Mouse (Mus musculus) v-Abl transformed pro-B cells (cell line): ENCODE results near the gene Gdap1l1.

Experiments used
- in situ Hi-C, 2 experiments: fragments of 400-800 bp; cut with MboI; formaldehyde crosslinking; loops; one replicate each; pipeline ENCODE4 v1.15.1; 2025; ENCODE audit not compliant: unreplicated experiment in 2 of 2

Gdap1l1 gene

GRCm38 (mm10) chr2:163438246-163438618 lies at the start of gene Gdap1l1:
Gene Gdap1l1, plus strand, starts transcription at chr2:163438476.
- in situ Hi-C loops, result no loop called here

DNA sequence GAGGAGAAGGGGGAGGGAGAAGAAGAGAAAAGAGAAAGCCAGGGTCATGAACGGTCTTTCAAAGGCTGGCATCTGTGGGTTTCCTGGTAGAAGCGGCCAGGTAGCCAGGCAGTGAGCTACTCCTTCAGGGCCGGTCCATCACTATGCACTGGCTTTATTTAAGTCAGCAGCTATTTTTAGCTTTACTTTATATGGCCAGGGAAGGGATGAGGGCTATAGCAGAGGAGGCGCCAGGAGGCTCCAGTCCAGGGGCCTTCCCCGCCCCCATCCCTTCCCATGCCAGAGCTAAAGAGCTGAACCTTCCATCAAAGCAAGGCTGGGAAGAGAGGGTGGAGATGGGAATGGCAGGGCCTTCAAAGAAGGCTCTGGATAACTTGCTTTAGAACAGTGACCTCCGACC lies 45.8 kb upstream of the Gdap1l1 start:
- in situ Hi-C loops, result no loop called here

GRCm38 (mm10) chr2:163393241-163393640 lies 45.0 kb upstream of the Gdap1l1 start:
- in situ Hi-C loops, result no loop called here

- in situ Hi-C loops, result no loop called here
These were observed 44.3 kb upstream of the Gdap1l1 start for GRCm38 (mm10) chr2:163393976-163394375.

DNA sequence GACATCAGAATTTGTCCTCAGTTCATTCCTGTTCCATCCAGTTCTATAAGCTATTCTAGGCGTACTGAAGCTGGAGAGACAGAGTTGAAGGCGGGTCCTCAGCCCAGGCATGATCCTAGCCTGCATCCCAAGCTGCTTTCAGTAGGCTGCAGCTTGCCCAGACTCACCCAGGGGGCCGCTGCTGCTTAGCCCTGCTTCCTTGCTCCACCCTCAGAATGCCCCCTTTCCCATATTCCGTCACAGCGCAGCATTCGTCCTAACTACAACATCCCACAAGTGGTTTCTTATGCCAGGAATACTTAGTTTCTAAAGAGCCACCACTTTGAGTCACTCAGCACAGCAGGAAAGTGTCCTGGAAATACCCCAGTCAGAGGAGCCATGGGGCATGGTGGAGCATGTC lies 43.3 kb upstream of the Gdap1l1 start:
- in situ Hi-C loops, result loop anchor here in 1 of 2 experiments (5.0 kb wide), 1 partner anchor 53 kb away; no protein-coding TSS in a partner anchor

DNA sequence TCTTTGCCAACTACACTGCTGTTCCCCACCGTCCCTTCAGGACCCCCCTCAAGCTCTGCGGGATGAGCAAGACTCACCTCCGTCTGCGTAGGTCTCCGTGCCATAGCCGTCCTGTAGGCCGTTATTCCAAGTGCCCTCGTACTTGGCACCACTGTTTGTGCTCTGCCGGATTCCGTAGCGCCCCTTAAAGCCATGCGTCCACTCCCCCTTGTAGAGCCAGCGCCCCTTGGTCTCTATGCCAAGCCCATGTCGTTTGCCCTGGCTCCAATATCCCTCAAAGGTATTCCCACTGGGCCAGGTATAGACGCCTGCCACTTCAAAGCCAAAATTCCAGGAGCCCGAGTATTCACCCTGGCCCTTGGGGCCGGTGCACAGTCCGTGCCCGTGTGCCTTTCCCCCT lies 41.2 kb upstream of the Gdap1l1 start:
- in situ Hi-C loops, result loop anchor here in 1 of 2 experiments (5.0 kb wide), 1 partner anchor 55 kb away; no protein-coding TSS in a partner anchor

DNA sequence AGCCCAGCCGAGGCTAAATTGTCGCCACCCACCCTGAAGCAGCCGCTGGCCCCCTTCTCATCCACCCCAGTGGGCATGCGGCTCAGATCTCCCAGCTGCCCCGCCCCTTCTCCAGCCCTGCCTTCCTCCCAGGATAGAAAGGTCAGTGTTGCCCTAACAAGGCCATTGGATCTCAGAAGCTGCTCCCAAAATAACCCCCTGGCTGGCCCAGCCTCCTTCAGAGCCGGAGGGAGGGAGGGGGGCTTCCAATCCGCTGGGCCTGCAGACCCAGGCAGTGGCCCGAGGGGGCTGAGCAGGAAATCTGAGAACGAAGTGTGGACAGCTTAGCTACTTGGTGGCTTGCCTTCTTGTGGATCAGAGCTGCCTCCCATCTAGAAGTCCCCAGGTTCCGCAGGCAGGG lies 40.4 kb upstream of the Gdap1l1 start, which contains the start of gene Jph2:
Gene Jph2 (minus strand): TSS at position 89 of the 400 bp plus-strand sequence.
- in situ Hi-C loops, result loop anchor here in 1 of 2 experiments (5.0 kb wide), 1 partner anchor 56 kb away; no protein-coding TSS in a partner anchor

- in situ Hi-C loops, result loop anchor here in 1 of 2 experiments (5.0 kb wide), 1 partner anchor 56 kb away; no protein-coding TSS in a partner anchor
These were observed 39.5 kb upstream of the Gdap1l1 start for GRCm38 (mm10) chr2:163398770-163399169.

- in situ Hi-C loops, result loop anchor here in 1 of 2 experiments (5.0 kb wide), 1 partner anchor 57 kb away; no protein-coding TSS in a partner anchor
These were observed 39.1 kb upstream of the Gdap1l1 start for GRCm38 (mm10) chr2:163399222-163399621.

DNA sequence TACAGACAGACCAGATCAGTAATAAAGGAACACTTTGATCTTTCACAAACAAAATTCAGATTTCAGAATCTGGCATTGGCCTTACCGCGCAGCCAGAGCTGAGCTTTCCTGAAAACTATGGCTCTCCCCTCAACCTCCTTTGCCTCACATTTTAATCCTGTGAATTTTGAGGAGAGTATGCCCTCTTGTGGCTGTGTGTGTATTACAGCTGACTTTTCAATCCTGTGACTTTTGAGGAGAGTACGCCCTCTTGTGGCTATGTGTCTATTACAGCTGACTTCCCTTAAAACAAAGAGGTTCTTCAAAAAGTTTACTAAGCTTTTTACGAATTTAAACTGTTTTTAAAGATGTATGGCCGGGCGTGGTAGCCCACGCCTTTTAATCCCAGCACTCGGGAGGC lies 37.1 kb upstream of the Gdap1l1 start:
- in situ Hi-C loops, result loop anchor here in 1 of 2 experiments (5.0 kb wide), 1 partner anchor 479 kb away; no protein-coding TSS in a partner anchor

- in situ Hi-C loops, result loop anchor here in 1 of 2 experiments (5.0 kb wide), 1 partner anchor 482 kb away; no protein-coding TSS in a partner anchor
These were observed 34.0 kb upstream of the Gdap1l1 start for GRCm38 (mm10) chr2:163404037-163404815.

DNA sequence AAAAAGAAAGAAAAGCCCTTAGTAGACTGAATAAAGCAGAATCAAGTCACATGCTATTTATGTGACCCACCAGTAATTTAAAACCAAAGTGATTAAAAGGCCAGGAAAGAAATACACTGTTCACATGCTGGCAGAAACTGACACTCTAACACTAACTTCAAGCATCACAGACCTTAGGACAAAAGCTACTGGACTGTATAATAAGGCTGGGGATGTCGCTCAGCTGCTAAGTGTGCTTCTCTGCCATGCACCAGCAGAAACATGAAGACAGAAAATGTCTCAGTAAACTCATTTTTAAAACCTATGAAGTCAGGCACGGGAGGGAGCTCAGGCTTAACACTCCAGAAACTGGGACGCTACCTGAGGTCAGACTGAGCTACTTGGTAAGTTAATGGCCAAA lies 28.1 kb upstream of the Gdap1l1 start:
- in situ Hi-C loops, result loop anchor here in 1 of 2 experiments (10.0 kb wide), 1 partner anchor 395 kb away; the partner anchor contains the start of gene Ift52

DNA sequence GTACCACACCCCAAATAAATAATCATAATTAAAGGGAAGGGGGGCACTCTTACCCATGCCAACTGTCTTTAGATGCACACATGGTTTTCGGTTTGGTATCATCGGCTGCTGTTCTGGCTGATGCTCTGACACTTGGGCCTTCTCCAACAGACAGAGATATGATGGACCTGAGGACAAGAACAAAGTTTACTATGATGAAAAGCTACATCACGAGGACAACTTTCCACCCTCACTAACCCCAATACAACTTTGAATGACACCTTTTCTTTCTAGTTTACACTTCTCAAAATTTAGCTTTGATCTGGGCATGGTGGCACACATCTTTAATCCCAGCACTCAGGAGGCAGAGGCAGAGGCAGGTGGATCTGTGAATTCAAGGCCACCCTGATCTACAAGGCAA lies 26.9 kb upstream of the Gdap1l1 start:
- in situ Hi-C loops, result loop anchor here in 1 of 2 experiments (10.0 kb wide), 1 partner anchor 397 kb away; the partner anchor contains the start of gene Ift52

DNA sequence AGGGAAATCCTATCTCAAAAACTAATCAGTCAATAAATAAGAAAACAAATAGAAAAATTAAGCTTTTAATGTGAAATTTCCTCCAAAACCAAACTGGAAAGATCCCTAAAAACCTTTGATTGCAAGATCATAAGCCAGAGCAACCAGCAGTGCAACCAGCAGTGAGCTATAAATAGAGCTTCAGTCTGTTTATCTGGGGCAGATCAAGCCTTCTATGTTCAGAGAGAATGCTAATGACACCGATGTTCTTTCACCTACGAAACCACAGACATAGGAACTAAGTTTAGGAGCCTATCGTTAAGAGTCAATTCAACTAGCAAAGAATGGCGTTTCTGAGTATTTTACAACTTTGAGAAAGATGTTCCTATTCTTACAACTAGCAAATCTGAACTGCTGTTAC lies 26.4 kb upstream of the Gdap1l1 start:
- in situ Hi-C loops, result loop anchor here in 1 of 2 experiments (10.0 kb wide), 1 partner anchor 397 kb away; the partner anchor contains the start of gene Ift52

- in situ Hi-C loops, result loop anchor here in 1 of 2 experiments (10.0 kb wide), 1 partner anchor 398 kb away; the partner anchor contains the start of gene Ift52
These were observed 25.9 kb upstream of the Gdap1l1 start for GRCm38 (mm10) chr2:163412419-163412818.

- in situ Hi-C loops, result loop anchor here in 1 of 2 experiments (10.0 kb wide), 1 partner anchor 398 kb away; the partner anchor contains the start of gene Ift52
These were observed 25.3 kb upstream of the Gdap1l1 start for GRCm38 (mm10) chr2:163412846-163413590.

- in situ Hi-C loops, result loop anchor here in 1 of 2 experiments (10.0 kb wide), 1 partner anchor 402 kb away; the partner anchor contains the start of gene Ift52
These were observed 21.2 kb upstream of the Gdap1l1 start for GRCm38 (mm10) chr2:163417026-163417425.

DNA sequence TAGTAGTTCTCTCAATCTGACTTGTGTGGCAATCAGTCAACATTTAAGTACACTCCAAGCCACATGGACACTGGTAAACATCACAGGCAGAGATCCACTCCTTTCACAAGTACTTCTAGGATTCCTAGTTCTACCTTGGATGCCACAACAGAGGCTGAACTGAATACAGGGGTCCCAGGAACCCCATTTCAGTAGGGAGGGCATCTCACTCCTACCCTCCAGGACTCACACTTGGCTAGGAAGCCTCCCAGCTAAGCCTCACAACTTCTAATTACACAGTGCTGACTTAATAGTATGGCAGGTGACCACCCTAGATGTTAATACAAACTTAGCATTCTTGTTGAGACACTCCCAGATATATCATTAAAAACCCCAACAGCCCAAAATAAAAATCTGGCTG lies 20.4 kb upstream of the Gdap1l1 start:
- in situ Hi-C loops, result loop anchor here in 1 of 2 experiments (10.0 kb wide), 1 partner anchor 403 kb away; the partner anchor contains the start of gene Ift52

DNA sequence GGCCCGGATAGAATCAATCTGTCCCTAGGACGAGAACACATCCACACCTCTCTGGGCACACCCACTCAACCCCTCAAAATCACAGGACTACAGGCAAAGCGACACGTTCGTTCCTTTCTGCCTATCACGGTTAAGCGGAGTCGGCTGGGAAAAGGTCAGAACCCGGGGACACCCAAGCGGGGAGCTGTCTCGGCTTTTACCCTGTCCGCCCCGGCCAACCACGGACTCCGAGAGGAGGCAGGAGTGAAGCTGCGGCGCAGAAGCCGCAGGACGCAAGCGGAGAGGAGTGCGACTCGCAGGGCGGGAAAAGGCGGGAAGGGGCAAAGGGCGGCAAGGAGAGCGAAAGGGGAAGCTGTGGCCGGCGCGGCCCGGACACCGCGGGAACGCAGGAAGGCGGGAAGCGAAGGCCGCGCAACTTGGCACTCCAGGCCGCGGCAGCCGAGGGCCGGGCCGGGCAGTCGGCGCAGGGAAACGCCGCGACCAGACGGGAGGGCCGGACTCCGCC lies 19.4 kb upstream of the Gdap1l1 start:
- in situ Hi-C loops, result loop anchor here in 1 of 2 experiments (10.0 kb wide), 1 partner anchor 404 kb away; the partner anchor contains the start of gene Ift52
